Mouse (Mus musculus) bone marrow, adult 2 months (tissue): ENCODE results near the gene Copz1. TPM values are rescaled to one million over a fixed set of nuclear protein-coding genes. Genes with fewer than 3 reads are reported as not detected.

Source experiments
- H3K27ac ChIP-seq: fragments of 200-500 bp; 2 replicates; pipeline ENCODE4 v1.5.1; 2012; ENCODE audit warnings: low read depth, mild to moderate bottlenecking, control low read depth, inconsistent platforms, low read length; ENCODE audit not compliant: control insufficient read depth, poor library complexity, insufficient read depth
- H3K4me1 ChIP-seq: fragments of 200-500 bp; 2 replicates; pipeline ENCODE4 v1.6.1; 2011; ENCODE audit warnings: low read length; ENCODE audit not compliant: control insufficient read depth, insufficient read depth
- H3K4me3 ChIP-seq: fragments of 200-500 bp; replicated peaks from 2 replicates; pipeline ENCODE3; 2011; ENCODE audit warnings: mild to moderate bottlenecking, low read depth, low read length, control low read depth; ENCODE audit not compliant: control insufficient read depth
- CTCF ChIP-seq: fragments of 200-500 bp; IDR thresholded peaks from 2 replicates; pipeline ENCODE4 v1.5.1; 2011; ENCODE audit warnings: low read length, control low read depth; ENCODE audit not compliant: control insufficient read depth, insufficient read depth
- POLR2A ChIP-seq: fragments of 200-500 bp; IDR thresholded peaks from 2 replicates; pipeline ENCODE4 v1.6.1; 2011; ENCODE audit warnings: low read depth, mild to moderate bottlenecking, control low read depth, low read length, borderline replicate concordance; ENCODE audit not compliant: control insufficient read depth
- WGBS: fragments of 180-500 bp; shearing (Covaris S2); methylation state at CpG from one replicate; pipeline ENCODE4 v1.1.7; 2018; 5-methylcytosine and 5-hydroxymethylcytosine counted together
- polyA plus RNA-seq: library from polyadenylated mRNA; stranded (reverse); fragments of >200 nt; gene quantifications from 2 replicates; pipeline ENCODE4 v1.2.4, GENCODE M21; 2011; ENCODE audit warnings: low replicate concordance; ENCODE audit not compliant: missing spikeins, insufficient read depth, insufficient read length

Copz1 gene
- polyA plus RNA-seq, 1 experiment = 155 TPM

- H3K27ac ChIP-seq = no peak overlapping the region
- WGBS = 92% methylated on average over 9 of the region's 9 CpGs
These were observed 18.3 kb downstream of the Copz1 start for GRCm38 (mm10) chr15:103290843-103291242.

GRCm38 (mm10) chr15:103292673-103293345 lies 20.3 kb downstream of the Copz1 start:
- Histone ChIP-seq H3K4me3 (no peak overlapping the region), H3K27ac (no peak overlapping the region), H3K4me1 (no peaks in the 10 kb centered on the region)
- TF ChIP-seq POLR2A (no peak), CTCF (no peak)
- WGBS = 70% methylated on average over 4 of the region's 4 CpGs

More at GRCm38 (mm10) chr15:103290843-103291242, 18.3 kb downstream of the Copz1 start:
- TF ChIP-seq CTCF = no peak
- no peak for TF ChIP-seq POLR2A
- H3K4me3 ChIP-seq = no peak overlapping the region
- H3K4me1 ChIP-seq = no peaks in the 10 kb centered on the region

- TF ChIP-seq CTCF (no peak), POLR2A (no peak)
- Histone ChIP-seq H3K4me1 (no peaks in the 10 kb centered on the region), H3K4me3 (no peak overlapping the region), H3K27ac (no peak overlapping the region)
- 92% methylated on average over 2 of the region's 2 CpGs for WGBS
These were observed 20.9 kb downstream of the Copz1 start for GRCm38 (mm10) chr15:103293375-103293774.

GRCm38 (mm10) chr15:103294649-103295048 lies 22.1 kb downstream of the Copz1 start:
- Histone ChIP-seq H3K27ac (no peak overlapping the region), H3K4me3 (no peak overlapping the region), H3K4me1 (no peaks in the 10 kb centered on the region)
- 67% methylated on average over 2 of the region's 2 CpGs for WGBS
- TF ChIP-seq POLR2A (no peak), CTCF (no peak)

- Histone ChIP-seq H3K4me3 (no peak overlapping the region), H3K27ac (no peak overlapping the region), H3K4me1 (no peaks in the 10 kb centered on the region)
- TF ChIP-seq POLR2A (no peak), CTCF (no peak)
- 34% methylated on average over 5 of the region's 5 CpGs for WGBS
These were observed 23.3 kb downstream of the Copz1 start for GRCm38 (mm10) chr15:103295851-103296250.

- H3K4me3 ChIP-seq = no peak overlapping the region
- TF ChIP-seq POLR2A (no peak), CTCF (no peak)
- 79% methylated on average over 6 of the region's 6 CpGs for WGBS
- H3K27ac ChIP-seq = no peak overlapping the region
- H3K4me1 ChIP-seq = no peaks in the 10 kb centered on the region; the same call in 1 of the 2 replicates
These were observed 24.8 kb downstream of the Copz1 start for GRCm38 (mm10) chr15:103297313-103297712.

GRCm38 (mm10) chr15:103298026-103298425 lies 25.5 kb downstream of the Copz1 start:
- Histone ChIP-seq H3K4me1 (no peaks in the 10 kb centered on the region; the same call in 1 of the 2 replicates), H3K4me3 (no peak overlapping the region), H3K27ac (no peak overlapping the region)
- 84% methylated on average over 3 of the region's 3 CpGs for WGBS
- TF ChIP-seq CTCF (no peak), POLR2A (no peak)

GRCm38 (mm10) chr15:103298861-103299616 lies 26.5 kb downstream of the Copz1 start:
- no peak overlapping the region for H3K4me3 ChIP-seq
- TF ChIP-seq POLR2A (no peak), CTCF (no peak)
- H3K27ac ChIP-seq = no peak overlapping the region
- no peaks in the 10 kb centered on the region; the same call in 1 of the 2 replicates for H3K4me1 ChIP-seq
- 92% methylated on average over 5 of the region's 5 CpGs for WGBS
